Mouse (Mus musculus): ENCODE data around the gene Cbr4.
A peak's percentile ranks its signal among the peaks of the same experiment; 100 is the strongest.

Gene Cbr4

GRCm38 (mm10) chr8:61488631-61489030 lies 1.1 kb downstream of the Cbr4 start:
- DNase-seq (ENCODE audit: inconsistent ontology term) = no peak

- no peak for DNase-seq (ENCODE audit: inconsistent ontology term)
Measured at GRCm38 (mm10) chr8:61497110-61497509, 9.6 kb downstream of the Cbr4 start.

GRCm38 (mm10) chr8:61499035-61499434 lies 11.5 kb downstream of the Cbr4 start:
- DNase-seq (ENCODE audit: inconsistent ontology term) = no peak

- no peak for DNase-seq (ENCODE audit: inconsistent ontology term)
Measured at GRCm38 (mm10) chr8:61500914-61501313, 13.4 kb downstream of the Cbr4 start.

GRCm38 (mm10) chr8:61502277-61502676 lies 14.7 kb downstream of the Cbr4 start:
- DNase-seq (ENCODE audit: inconsistent ontology term) = no peak

- peak; percentile 62 for DNase-seq (ENCODE audit: inconsistent ontology term)
Measured at GRCm38 (mm10) chr8:61515110-61515930, 27.8 kb downstream of the Cbr4 start.

GRCm38 (mm10) chr8:61515931-61516744 lies 28.6 kb downstream of the Cbr4 start:
- peak; percentile 85 for DNase-seq (ENCODE audit: inconsistent ontology term)

GRCm38 (mm10) chr8:61516745-61517501 lies 29.4 kb downstream of the Cbr4 start:
- DNase-seq (ENCODE audit: inconsistent ontology term) = peak; percentile 24

GRCm38 (mm10) chr8:61517502-61518185 lies 30.1 kb downstream of the Cbr4 start:
- DNase-seq (ENCODE audit: inconsistent ontology term) = no peak

- no peak for DNase-seq (ENCODE audit: inconsistent ontology term)
Measured at GRCm38 (mm10) chr8:61522132-61522531, 34.6 kb downstream of the Cbr4 start.

- DNase-seq (ENCODE audit: inconsistent ontology term) = no peak
Measured at GRCm38 (mm10) chr8:61527037-61527436, 39.5 kb downstream of the Cbr4 start.

GRCm38 (mm10) chr8:61528197-61528596 lies 40.7 kb downstream of the Cbr4 start:
- no peak for DNase-seq (ENCODE audit: inconsistent ontology term)

- no peak for DNase-seq (ENCODE audit: inconsistent ontology term)
Measured at GRCm38 (mm10) chr8:61528642-61529041, 41.1 kb downstream of the Cbr4 start.

- DNase-seq (ENCODE audit: inconsistent ontology term) = no peak
Measured at GRCm38 (mm10) chr8:61531944-61532795, 44.6 kb downstream of the Cbr4 start.

- no peak for DNase-seq (ENCODE audit: inconsistent ontology term)
Measured at GRCm38 (mm10) chr8:61532831-61533230, 45.3 kb downstream of the Cbr4 start.

- DNase-seq (ENCODE audit: inconsistent ontology term) = no peak
Measured at GRCm38 (mm10) chr8:61533356-61533926, 45.9 kb downstream of the Cbr4 start.

- no peak for DNase-seq (ENCODE audit: inconsistent ontology term)
Measured at GRCm38 (mm10) chr8:61535472-61535871, 47.9 kb downstream of the Cbr4 start.

- no peak for DNase-seq (ENCODE audit: inconsistent ontology term)
Measured at GRCm38 (mm10) chr8:61537471-61537870, 49.9 kb downstream of the Cbr4 start.

GRCm38 (mm10) chr8:61539828-61540500 lies 52.4 kb downstream of the Cbr4 start:
- DNase-seq (ENCODE audit: inconsistent ontology term) = peak; percentile 90

- DNase-seq (ENCODE audit: inconsistent ontology term) = no peak
Measured at GRCm38 (mm10) chr8:61549585-61549984, 62.1 kb downstream of the Cbr4 start.

Measured in Muller cell, postnatal 12 days (primary cell).